Mouse (Mus musculus) brain, adult 2 months (tissue): ENCODE measurements around the gene Fibp.
"Not testable (repeated sequence)": the region's sequence is repeated elsewhere in the genome, so short reads cannot be mapped to it uniquely, and the experiment has no call there.

Experiments used
- DNase-seq: peaks from one replicate; pipeline ENCODE4 v3.0.0; 2011; ENCODE audit warnings: low read depth, low spot score

Gene Fibp

DNA sequence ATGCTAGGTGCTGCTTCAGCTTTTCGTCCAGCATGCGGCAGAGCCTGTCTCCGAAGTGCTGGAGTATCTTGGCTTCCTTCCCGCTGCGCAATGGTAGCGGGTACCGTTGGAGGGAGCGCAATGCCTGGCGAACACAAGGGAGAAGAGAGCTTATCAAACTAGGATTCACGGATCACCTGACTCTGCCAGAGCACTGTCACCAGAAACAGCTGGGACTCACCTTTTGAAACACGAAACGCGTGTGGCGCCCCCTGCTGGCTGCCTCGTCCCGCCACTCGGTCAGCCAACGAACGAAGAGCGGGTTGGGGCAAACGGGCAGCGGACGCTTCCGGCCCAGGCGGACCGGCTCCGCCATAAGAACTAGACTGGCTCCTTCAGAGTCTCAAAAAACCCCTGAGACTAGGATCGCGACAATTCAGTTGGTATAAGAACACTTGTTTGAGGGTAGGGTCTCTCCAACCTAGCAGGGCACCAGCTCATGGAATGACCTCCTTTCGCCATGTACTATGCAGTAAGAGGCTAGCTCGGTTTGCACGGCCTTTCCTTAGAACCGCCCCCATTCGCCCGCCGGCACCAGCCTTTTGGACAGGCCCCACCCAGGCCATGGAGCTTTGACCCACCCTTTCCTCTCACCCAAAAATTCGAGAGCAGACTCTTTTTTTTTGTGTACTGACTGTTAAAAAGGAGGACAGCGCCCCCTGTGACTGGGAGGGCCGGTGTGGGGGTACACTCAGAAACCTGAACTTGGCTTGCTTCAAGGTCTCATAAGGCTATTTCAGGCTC, 27.5 kb downstream of the Fibp start, which contains the start of gene Mus81:
Gene Mus81 (minus strand): TSS at position 635 of the 783 bp plus-strand sequence.
- peak; percentile 99 for DNase-seq

GRCm38 (mm10) chr19:5488878-5489571, 28.6 kb downstream of the Fibp start:
- DNase-seq, result peak; percentile 99

DNA sequence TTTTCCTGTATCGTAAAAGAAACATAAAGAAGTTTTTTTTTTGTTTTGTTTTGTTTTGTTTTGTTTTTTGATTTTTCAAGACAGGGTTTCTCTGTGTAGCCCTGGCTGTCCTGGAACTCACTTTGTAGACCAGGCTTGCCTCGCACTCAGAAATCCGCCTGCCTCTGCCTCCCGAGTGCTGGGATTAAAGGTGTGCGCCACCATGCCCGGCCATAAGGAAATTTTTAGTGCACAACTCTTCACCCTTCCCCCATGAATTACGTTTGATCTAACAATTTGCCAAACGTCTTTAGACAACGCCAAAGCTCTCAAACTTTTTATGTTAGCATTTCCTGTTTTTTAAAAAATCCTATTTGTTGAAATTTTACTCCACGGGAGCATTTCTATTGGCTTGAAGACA, 29.3 kb downstream of the Fibp start:
- DNase-seq, result not testable (repeated sequence)

DNA sequence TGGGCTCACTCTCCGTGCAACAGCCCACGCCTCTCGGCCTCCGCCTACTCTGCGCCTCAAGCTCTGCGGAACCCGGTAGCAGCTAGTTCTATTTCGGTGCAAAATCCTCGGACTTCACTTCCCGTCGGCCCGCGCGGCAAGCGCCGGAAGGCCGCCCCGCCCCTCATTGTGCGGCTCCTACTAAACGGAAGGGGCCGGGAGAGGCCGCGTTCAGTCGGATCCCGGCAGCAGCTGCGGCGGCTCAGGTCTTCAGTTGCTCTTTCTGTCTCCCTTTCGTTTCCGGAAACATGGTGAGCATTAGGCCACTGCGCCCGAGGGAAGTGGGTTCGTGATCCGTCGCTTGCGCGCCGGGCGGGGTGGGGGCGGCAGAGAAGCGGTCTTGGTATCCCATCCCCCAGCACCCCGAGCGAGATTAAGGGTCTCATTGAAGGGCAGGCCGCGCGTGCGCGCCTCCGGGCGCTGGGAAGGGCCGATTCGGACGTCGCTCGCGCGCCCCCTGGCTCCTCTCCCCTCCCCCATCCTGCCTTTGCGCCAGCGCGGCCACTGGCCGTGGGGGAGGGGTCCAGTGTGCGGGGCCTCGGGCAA, 30.0 kb downstream of the Fibp start, which contains the start of gene Cfl1:
Gene Cfl1 (plus strand): TSS at position 143 of the 585 bp plus-strand sequence.
- peak; percentile 99 for DNase-seq

DNA sequence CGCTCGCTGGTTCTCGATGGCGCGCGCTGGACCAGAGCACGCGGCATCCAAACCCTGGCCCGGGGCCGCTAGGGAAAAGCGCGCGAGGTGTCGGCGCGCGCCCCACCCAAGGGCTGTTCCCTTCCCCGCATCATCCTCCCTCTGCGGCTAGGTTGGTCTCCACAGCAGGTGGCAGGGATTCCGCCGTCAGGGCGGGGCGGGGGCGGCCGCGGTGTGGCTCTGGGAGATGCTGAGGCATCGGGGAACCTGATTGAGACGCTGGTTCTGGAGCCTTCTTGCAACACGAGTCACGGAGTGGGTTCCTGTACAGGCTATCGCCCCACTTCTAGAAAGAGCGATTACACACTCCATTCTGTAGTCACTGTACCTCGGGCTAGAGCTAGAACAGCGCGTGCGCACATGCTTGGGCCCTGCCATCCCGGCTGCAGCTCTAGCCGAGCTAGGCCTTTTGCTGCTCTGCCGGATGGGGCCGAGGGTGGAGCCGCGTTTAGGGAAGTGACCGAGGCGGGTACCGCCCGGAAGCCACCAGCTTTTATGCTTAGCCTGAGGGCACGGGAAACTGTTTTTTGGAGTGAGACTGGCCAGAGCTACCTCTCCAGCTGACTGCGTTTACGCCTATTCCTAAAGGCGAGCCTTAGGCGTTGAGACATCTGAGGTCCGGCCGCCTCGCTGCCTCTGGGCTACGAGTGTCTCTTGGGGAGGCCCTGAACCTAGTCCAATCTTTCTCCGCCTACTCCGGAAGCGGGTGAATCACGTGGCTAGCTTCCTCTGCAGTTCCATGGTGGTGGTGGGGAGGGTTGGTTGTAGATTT, 30.7 kb downstream of the Fibp start:
- peak; percentile 94 for DNase-seq

DNA sequence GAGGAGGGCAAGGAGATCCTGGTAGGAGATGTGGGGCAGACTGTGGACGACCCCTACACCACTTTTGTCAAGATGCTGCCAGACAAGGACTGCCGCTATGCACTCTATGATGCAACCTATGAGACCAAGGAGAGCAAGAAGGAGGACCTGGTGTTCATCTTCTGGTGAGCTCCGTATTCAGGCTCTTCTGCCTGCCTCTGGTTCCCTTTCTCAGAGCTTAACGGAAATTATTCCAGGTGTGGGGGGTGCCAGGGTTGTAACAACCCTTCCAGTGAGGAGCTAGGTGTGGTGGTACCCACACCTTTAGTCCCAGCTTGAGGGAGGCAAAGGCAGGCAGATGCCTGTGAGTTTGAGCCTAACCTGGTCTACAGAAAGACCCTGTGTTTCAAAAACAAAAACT, 32.2 kb downstream of the Fibp start:
- DNase-seq, result no peak

GRCm38 (mm10) chr19:5493301-5493721, 32.9 kb downstream of the Fibp start:
- DNase-seq, result not testable (repeated sequence)

DNA sequence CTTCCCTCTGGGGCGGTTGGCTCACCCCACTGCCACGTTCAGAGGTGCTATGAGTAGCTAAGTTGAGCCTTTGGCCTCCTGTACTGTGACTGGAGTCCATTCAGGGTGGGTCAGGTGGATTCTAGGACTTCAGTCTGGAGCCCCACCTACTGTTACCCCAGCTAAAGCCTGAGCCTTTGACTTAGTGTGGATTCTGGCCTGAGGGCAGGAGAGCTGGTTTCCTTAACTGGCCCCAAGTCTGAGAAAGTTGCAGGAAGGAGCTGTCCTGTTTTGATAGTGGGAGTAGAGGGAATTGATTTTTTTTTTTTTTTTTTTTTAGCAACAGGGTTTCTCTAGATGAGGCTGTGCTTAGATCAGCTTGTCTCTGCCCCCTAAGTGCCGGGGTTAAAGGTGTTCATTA, 33.9 kb downstream of the Fibp start:
- DNase-seq, result no peak

- DNase-seq, result no peak
These were observed 35.1 kb downstream of the Fibp start for GRCm38 (mm10) chr19:5495353-5496051.

DNA sequence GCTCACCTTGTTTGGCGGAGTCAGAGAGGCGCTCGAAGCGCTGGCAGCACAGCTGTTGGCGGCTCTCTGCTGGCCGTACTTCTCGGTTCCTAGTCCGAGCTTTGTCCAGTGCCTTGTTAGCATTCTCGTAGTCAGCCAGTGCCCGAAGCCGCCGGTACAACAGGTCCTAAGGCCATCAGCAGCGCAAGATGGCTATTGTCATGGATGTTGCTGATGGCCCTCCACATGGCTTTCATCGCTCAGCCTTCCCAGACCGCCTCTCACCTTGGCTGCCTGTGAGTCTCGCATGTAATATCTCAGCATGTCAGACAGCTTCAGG, 35.6 kb downstream of the Fibp start:
- DNase-seq, result no peak

DNA sequence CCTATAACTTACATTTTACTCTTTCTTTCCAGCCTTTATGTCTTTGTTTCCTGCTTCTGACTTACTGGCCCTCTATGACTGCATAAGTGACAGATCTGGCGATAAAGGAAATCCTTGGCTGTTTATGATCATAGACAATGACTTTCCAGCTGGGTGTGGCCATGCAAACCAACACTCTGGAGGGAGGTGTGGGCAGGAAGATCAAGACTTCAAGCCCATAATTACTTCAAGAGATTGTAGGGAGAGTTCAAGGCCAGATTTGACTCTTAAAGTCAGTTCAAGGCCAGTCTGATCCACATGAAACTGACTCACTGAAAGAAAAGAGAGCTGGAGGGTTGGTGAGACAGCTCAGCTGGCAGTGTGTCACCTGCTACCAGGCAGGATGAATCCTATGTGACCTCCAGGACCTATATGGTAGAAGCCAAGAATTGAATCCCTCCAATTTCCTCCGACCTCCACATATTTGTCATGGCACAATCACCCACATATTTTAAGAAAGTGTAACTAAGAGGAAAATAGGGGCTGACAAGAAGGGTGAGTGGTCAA, 40.0 kb downstream of the Fibp start:
- no peak for DNase-seq

GRCm38 (mm10) chr19:5503687-5504086, 43.3 kb downstream of the Fibp start, which contains the start of gene 1700020D05Rik:
1700020D05Rik (minus strand) TSS chr19:5503787.
- DNase-seq, result no peak

GRCm38 (mm10) chr19:5510031-5511026, 49.9 kb downstream of the Fibp start, which contains the start of gene Snx32:
Snx32 (minus strand) TSS chr19:5510538.
- DNase-seq, result peak; percentile 100

GRCm38 (mm10) chr19:5511074-5511632, 50.7 kb downstream of the Fibp start:
- no peak for DNase-seq

GRCm38 (mm10) chr19:5512091-5513004, 51.9 kb downstream of the Fibp start:
- DNase-seq, result no peak

DNA sequence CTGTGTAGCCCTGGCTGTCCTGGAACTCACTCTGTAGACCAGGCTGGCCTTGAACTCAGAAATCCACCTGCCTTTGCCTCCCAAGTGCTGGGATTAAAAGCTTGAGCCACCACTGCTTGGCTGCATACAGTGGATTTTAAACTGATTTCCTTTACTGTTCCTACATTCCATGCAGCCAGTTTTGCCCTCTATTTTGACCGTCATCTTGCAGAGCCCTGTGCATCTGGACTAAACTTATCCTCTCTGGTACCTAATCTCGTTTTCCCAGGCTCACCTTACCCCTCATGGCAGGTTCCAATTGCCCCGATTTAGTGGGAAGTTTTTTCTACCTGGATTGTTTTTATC, 52.6 kb downstream of the Fibp start:
- DNase-seq, result no peak
